Mouse (Mus musculus): ENCODE measurements around the gene Pirb.

GRCm38 (mm10) chr7:3703148-3703878, 16.9 kb downstream of the Pirb start:
- TF ChIP-seq CTCF (conservative IDR thresholded peaks at IDR 0.05; ENCODE audit: insufficient read depth, insufficient read length, low read depth, low read length) (no peak), POLR2A (IDR thresholded peaks at IDR 0.05; ENCODE audit: low read depth, low read length) (no peak)

Data from kidney, adult 2 months (tissue).